Mouse (Mus musculus): ENCODE measurements around the gene Brap. TPM values are rescaled to one million over a fixed set of nuclear protein-coding genes. Genes with fewer than 3 reads are reported as not detected.
"Not testable (repeated sequence)": the region's sequence is repeated elsewhere in the genome, so short reads cannot be mapped to it uniquely, and the experiment has no call there.

Brap gene
- polyA plus RNA-seq, 1 experiment from 2014 or later = 41.9 TPM

DNA sequence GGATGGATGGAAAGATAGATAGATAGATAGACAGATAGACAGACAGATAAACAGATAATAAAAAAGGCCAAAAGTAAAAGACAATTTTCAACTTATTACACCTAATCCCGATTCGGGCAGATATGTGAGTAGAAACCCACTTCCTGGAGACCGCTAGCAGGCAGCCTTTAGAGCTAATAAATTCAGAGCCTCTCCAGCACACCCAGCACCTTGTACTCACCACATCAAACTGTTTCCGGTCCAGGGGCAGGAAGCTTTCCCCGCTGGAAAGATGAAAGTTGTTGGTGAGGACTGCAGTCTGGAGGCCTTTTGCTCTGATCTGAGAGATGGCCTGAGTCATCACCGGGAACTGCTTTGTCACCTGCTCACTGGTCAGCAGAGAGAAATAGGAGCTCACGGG, 11.2 kb upstream of the Brap start:
- WGBS = 87% methylated on average over 7 of the region's 7 CpGs
- no peaks in the 10 kb centered on the region for H3K4me1 ChIP-seq (replicated peaks)
- no peak for DNase-seq (ENCODE audit: low spot score)
- H3K9me3 ChIP-seq = no peaks in the 10 kb centered on the region
- H3K4me3 ChIP-seq = no peak overlapping the region
- no peak overlapping the region for H3K27ac ChIP-seq
- no peaks in the 10 kb centered on the region for H3K27me3 ChIP-seq (ENCODE audit: insufficient read depth, poor library complexity, severe bottlenecking)
- H3K36me3 ChIP-seq = no peaks in the 10 kb centered on the region

DNA sequence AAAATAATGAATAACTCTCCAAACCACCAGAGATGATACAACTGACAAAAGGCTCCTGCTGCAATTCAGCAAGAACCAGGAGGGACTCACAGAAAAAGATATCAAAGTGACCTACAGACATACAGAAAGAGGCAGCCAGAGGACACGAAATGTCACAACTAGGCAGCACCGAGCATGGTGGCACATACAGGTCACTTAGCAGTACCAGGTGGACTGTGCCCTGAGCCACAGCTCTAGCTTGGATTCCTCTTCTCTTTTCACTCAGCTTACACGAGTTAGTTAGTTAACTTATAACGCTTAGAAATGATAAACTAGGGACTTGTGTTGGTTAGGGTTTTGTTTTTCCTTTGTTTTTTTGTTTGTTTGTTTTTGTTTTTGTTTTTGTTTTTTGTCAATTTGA, 5.8 kb upstream of the Brap start:
- Histone ChIP-seq H3K27ac (no peak overlapping the region), H3K4me3 (no peak overlapping the region), H3K4me1 (replicated peaks) (peaks cover 2% of the 10 kb centered on the region; the same call in 1 of the 2 replicates), H3K27me3 (ENCODE audit: insufficient read depth, poor library complexity, severe bottlenecking) (no peaks in the 10 kb centered on the region), H3K9me3 (no peaks in the 10 kb centered on the region), H3K36me3 (no peaks in the 10 kb centered on the region)
- WGBS = 83% methylated on average over 4 of the region's 4 CpGs
- DNase-seq (ENCODE audit: low spot score) = no peak

DNA sequence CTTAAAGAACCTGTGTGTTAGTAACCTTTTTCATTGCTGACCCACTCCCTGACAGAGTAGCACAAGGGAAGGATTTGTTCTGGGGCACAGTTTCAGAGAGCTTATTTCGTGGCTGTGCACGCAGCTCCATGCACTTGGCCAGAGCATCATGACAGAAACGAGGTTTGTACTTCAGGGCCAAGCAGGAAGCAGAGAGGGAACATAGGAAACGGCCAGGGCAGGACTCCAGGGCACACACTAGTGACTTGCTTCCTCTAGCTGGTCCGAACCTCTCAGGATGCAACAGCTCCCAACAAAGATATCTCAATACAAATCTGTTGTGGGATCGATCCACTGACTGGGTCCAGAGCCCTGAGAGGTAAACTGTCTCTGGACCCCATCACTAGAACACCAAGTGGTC, 3.5 kb upstream of the Brap start:
- not testable (repeated sequence) for H3K9me3 ChIP-seq; H3K27me3 ChIP-seq (ENCODE audit: insufficient read depth, poor library complexity, severe bottlenecking); H3K4me3 ChIP-seq; H3K27ac ChIP-seq; DNase-seq (ENCODE audit: low spot score); H3K36me3 ChIP-seq
- peaks cover 20% of the 10 kb centered on the region for H3K4me1 ChIP-seq (replicated peaks)
- WGBS = 88% methylated on average over 6 of the region's 6 CpGs

DNA sequence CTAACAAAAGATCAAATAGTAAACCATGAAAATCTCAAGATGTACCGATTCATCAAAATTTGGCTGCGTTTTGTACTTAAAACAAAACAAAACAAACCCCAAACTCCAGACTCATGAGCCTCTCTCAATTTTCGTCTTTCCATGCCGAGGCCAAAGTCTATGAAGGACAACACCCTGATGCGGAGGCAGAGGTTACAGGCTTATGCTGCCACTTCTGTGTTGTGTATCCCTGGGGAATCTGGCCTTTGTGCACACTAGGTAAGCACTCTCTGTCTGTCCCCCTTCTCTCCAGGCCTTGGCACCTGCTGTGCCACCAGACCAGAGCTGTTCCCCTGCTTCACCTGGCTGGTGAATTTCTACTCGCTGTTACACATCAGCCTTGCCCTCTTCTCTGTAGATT, 2.7 kb upstream of the Brap start:
- not testable (repeated sequence) for H3K27me3 ChIP-seq (ENCODE audit: insufficient read depth, poor library complexity, severe bottlenecking); H3K36me3 ChIP-seq; DNase-seq (ENCODE audit: low spot score); H3K9me3 ChIP-seq; H3K4me3 ChIP-seq; H3K27ac ChIP-seq
- peaks cover 25% of the 10 kb centered on the region for H3K4me1 ChIP-seq (replicated peaks)
- WGBS = 88% methylated on average over 6 of the region's 6 CpGs

DNA sequence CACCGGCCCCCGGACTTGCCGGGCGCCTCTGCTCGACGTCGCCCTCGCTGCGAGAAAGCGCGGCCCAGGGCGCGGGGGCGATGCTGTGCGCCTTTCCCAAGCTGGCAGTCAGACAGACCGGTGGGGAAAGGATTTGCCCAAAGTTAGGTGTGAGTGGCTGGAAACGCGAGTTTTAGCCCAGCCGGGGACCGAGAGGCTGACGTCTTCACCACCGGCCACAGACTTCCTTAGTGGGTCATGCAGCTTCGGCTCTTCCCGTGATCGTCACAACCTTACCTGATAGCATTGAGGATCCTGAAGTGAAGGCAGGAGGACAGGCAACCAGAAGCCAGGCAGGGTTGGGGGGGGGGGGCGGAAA, 513 bp downstream of the Brap start:
- H3K9me3 ChIP-seq = no peaks in the 10 kb centered on the region
- WGBS = under 1% methylated on average over 26 of the region's 26 CpGs
- DNase-seq (ENCODE audit: low spot score) = no peak
- peak overlapping the region; percentile 96 for H3K4me3 ChIP-seq
- peaks cover 36% of the 10 kb centered on the region for H3K36me3 ChIP-seq
- no peaks in the 10 kb centered on the region for H3K27me3 ChIP-seq (ENCODE audit: insufficient read depth, poor library complexity, severe bottlenecking)
- peaks cover 25% of the 10 kb centered on the region for H3K4me1 ChIP-seq (replicated peaks)
- H3K27ac ChIP-seq = peak overlapping the region; percentile 90

DNA sequence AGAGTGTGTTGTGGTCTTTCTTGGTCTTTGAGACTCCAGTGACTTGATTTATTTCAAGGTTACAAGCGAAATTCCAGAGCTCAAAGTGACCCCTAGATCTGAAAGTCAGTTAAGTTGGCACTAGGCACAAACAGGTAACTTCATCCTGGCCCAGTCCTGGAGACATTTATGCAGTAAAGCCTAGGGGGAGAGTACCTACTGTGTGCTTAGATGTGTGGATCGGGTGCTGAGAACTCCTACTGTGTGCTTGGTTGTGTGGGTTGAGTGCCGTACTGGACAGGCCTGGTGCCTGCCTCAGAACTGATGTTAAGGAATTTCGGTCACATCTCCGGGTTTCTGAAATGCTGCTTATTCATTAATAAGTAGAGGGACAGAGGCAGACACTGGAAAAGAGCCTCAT, 1.1 kb downstream of the Brap start:
- DNase-seq (ENCODE audit: low spot score) = no peak
- 89% methylated on average over 5 of the region's 5 CpGs for WGBS
- Histone ChIP-seq H3K27ac (no peak overlapping the region), H3K4me1 (replicated peaks) (peaks cover 25% of the 10 kb centered on the region), H3K36me3 (peaks cover 42% of the 10 kb centered on the region), H3K9me3 (no peaks in the 10 kb centered on the region), H3K27me3 (ENCODE audit: insufficient read depth, poor library complexity, severe bottlenecking) (no peaks in the 10 kb centered on the region), H3K4me3 (peak overlapping the region; percentile 96)

DNA sequence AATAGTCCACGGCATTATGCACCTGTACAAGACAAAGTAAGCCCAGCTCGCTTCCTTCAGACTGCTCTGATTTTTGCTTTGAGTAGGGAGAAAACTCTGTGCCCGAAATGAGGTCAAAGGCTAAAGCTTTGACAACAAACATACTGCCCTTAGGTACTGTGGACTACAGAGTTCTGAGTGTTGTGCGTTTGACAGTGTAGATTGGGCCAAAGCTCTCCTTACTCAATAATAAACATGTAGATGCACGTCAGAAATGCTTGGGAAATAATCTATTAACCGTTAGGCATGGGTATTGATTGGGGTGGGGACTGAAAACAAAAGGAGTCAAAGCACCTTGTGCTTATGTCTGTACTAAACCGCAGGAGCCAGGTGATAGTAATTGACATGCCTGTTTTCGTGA, 3.1 kb downstream of the Brap start:
- no peak for DNase-seq (ENCODE audit: low spot score)
- Histone ChIP-seq H3K9me3 (no peaks in the 10 kb centered on the region), H3K27me3 (ENCODE audit: insufficient read depth, poor library complexity, severe bottlenecking) (no peaks in the 10 kb centered on the region), H3K4me1 (replicated peaks) (peaks cover 25% of the 10 kb centered on the region), H3K4me3 (no peak overlapping the region), H3K27ac (no peak overlapping the region), H3K36me3 (peaks cover 61% of the 10 kb centered on the region)
- WGBS = 88% methylated on average over 8 of the region's 8 CpGs

DNA sequence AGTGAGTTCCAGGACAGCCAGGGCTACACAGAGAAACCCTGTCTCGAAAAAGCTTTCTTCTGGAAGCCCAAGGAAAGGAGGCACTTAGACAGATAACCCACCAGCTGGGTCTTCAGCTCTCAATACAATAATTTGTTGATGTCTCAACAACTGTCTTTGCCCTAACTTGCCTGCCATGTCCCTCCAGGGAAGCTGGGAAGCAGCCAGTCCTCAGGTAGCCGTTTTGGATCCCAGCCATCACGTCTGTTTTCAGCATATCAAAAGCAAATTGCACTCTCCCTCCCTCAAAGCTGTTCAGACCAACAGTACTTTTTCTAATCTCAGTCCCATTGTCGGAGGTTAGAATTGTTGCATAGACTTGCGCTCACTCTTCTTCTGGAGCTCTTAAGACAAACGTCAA, 3.7 kb downstream of the Brap start:
- WGBS = 91% methylated on average over 6 of the region's 6 CpGs
- no peak overlapping the region for H3K4me3 ChIP-seq
- H3K27me3 ChIP-seq (ENCODE audit: insufficient read depth, poor library complexity, severe bottlenecking) = no peaks in the 10 kb centered on the region
- DNase-seq (ENCODE audit: low spot score) = no peak
- H3K27ac ChIP-seq = no peak overlapping the region
- no peaks in the 10 kb centered on the region for H3K9me3 ChIP-seq
- peaks cover 25% of the 10 kb centered on the region for H3K4me1 ChIP-seq (replicated peaks)
- H3K36me3 ChIP-seq = peaks cover 67% of the 10 kb centered on the region

DNA sequence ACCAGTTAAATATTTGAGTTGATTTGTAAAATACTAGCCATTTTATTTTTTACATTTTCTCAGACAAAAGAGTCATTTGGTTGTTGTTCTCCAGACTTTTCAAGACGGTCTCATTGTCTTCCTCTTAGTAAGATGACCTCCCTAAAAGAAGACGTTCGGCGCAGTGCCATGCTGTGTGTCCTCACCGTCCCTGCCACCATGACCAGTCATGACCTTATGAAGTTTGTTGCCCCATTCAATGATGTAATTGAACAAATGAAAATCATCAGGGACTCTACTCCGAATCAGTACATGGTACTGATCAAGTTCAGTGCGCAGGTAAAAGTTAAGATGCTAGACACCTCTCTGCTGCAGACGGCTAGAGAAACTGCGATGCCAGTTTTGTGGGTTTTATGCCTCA, 4.6 kb downstream of the Brap start:
- Histone ChIP-seq H3K27ac (no peak overlapping the region), H3K4me3 (no peak overlapping the region), H3K27me3 (ENCODE audit: insufficient read depth, poor library complexity, severe bottlenecking) (no peaks in the 10 kb centered on the region), H3K4me1 (replicated peaks) (peaks cover 19% of the 10 kb centered on the region), H3K9me3 (no peaks in the 10 kb centered on the region), H3K36me3 (peaks cover 76% of the 10 kb centered on the region)
- no peak for DNase-seq (ENCODE audit: low spot score)
- WGBS = 96% methylated on average over 9 of the region's 9 CpGs

DNA sequence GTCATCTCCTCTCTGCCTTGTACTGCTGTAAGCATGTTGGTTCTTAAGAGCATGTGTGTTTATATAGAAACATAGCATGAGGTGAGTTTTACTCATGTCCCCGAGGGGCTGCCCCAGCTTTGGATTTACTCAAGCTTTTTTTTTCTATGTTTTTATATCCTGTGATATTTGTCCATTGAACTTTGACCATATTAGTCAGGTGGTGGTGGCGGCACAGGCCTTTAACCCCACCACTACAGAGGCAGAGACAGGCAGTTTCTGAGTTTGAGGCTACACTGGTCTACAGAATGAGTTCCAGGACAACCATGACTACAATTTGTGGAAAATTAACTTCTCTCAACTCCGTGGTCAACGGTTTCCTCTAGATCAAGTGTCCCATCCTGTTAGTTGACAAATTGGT, 6.7 kb downstream of the Brap start:
- peaks cover 93% of the 10 kb centered on the region for H3K36me3 ChIP-seq
- no peaks in the 10 kb centered on the region for H3K27me3 ChIP-seq (ENCODE audit: insufficient read depth, poor library complexity, severe bottlenecking)
- no peak for DNase-seq (ENCODE audit: low spot score)
- no peak overlapping the region for H3K4me3 ChIP-seq
- H3K4me1 ChIP-seq (replicated peaks) = peaks cover 3% of the 10 kb centered on the region; the same call in 1 of the 2 replicates
- 95% methylated on average over 4 of the region's 4 CpGs for WGBS
- H3K9me3 ChIP-seq = no peaks in the 10 kb centered on the region; the same call in 1 of the 2 replicates
- no peak overlapping the region for H3K27ac ChIP-seq

DNA sequence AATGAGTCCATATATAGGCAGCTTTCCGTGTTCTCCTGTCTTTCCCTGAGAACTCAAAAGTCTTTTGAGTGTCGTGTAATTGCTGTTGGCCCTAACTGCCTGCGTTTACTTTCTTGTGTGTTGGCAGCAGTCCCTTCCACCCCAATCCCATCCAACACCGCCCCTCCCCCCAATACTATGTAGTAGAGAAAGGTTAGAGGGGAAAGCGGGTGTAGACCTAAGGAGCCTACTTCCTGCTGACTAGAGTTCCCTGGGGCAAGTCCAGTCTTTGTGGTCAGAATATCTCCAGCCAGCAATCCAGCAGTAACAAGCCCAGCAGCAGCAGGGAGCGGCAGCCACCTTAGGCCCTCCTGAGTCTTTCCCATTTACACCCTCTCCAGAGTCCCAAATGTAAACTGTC, 8.0 kb downstream of the Brap start:
- no peaks in the 10 kb centered on the region for H3K27me3 ChIP-seq (ENCODE audit: insufficient read depth, poor library complexity, severe bottlenecking)
- no peak for DNase-seq (ENCODE audit: low spot score)
- WGBS = 79% methylated on average over 6 of the region's 6 CpGs
- H3K4me1 ChIP-seq (replicated peaks) = no peaks in the 10 kb centered on the region
- no peak overlapping the region for H3K27ac ChIP-seq
- no peaks in the 10 kb centered on the region; the same call in 1 of the 2 replicates for H3K9me3 ChIP-seq
- H3K4me3 ChIP-seq = no peak overlapping the region
- H3K36me3 ChIP-seq = peaks cover 91% of the 10 kb centered on the region

DNA sequence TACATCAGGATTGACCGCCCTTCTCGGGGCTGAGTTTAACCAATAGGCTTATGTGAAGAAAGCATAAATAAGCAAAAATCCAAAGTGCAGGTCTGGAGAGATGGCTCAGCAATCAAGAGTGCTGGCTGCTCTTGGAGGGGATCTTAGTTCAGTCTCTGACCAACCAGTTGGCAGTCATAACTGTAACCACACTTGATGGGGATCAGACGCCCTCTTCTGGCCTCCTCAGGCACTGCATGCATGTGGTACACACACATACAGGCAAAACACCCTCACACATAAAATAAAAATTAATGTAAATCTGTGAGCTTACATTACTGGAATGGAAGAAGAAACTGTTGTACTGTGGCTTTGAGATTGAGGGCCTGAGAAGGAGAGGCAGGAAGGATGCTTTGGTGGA, 10.0 kb downstream of the Brap start:
- no peak for DNase-seq (ENCODE audit: low spot score)
- Histone ChIP-seq H3K4me3 (no peak overlapping the region), H3K27ac (no peak overlapping the region), H3K9me3 (no peaks in the 10 kb centered on the region; the same call in 1 of the 2 replicates), H3K27me3 (ENCODE audit: insufficient read depth, poor library complexity, severe bottlenecking) (no peaks in the 10 kb centered on the region), H3K36me3 (peaks cover 89% of the 10 kb centered on the region), H3K4me1 (replicated peaks) (no peaks in the 10 kb centered on the region)
- WGBS = 81% methylated on average over 3 of the region's 3 CpGs

DNA sequence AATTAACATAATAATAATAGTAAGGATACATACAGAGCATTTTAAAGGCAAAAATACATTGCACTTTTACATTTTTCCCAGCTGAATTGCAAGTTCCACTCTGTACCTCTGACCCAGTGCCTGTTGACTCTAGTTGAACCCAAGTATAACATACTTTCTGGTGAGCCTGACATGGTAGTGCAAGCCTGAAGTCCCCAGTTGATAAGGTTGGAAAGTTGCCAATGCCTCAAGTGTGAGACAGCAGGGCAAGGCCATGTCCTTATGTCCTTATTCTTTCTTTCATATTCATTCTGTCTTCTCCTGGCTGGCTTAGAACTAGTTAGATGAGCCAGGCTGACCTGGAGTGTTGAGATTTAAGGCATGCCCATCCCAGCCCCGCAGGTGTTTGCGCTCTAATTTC, 21.9 kb downstream of the Brap start:
- Histone ChIP-seq H3K36me3 (peaks cover 99% of the 10 kb centered on the region), H3K27me3 (ENCODE audit: insufficient read depth, poor library complexity, severe bottlenecking) (no peaks in the 10 kb centered on the region), H3K27ac (no peak overlapping the region), H3K9me3 (no peaks in the 10 kb centered on the region), H3K4me3 (no peak overlapping the region), H3K4me1 (replicated peaks) (no peaks in the 10 kb centered on the region)
- WGBS = 93% methylated on average over 2 of the region's 2 CpGs
- DNase-seq (ENCODE audit: low spot score) = no peak

DNA sequence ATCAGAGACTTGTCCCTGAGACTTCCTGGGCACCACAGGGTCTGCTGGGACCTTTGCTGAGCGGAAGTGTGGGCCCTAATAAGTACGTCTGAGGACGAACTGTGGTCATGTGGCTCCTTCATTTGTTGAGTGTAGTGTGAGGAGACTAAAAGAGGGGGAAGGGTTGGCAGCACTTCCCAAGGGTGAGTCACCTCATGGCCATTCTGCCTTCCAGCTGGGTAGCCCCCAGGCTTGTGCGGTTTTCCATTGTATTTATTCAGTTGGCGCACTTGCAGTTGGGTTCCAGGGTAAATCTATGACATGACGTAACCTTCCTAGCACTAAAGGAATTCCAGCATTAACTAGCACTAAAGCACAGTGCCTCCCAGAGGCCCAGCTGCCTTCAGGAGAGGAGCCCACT, 25.1 kb downstream of the Brap start:
- H3K4me1 ChIP-seq (replicated peaks) = no peaks in the 10 kb centered on the region
- peaks cover 75% of the 10 kb centered on the region for H3K36me3 ChIP-seq
- WGBS = 89% methylated on average over 6 of the region's 6 CpGs
- no peaks in the 10 kb centered on the region for H3K9me3 ChIP-seq
- H3K27me3 ChIP-seq (ENCODE audit: insufficient read depth, poor library complexity, severe bottlenecking) = no peaks in the 10 kb centered on the region
- H3K4me3 ChIP-seq = no peak overlapping the region
- H3K27ac ChIP-seq = no peak overlapping the region
- DNase-seq (ENCODE audit: low spot score) = no peak

Data from hindbrain, embryonic 10.5 days (tissue).